Mouse (Mus musculus) cerebellum, postnatal 25 days (tissue): ENCODE measurements around the gene Duoxa2.

Source experiments
- DNase-seq, 2 experiments: peaks; one replicate each; pipeline ENCODE4 v3.0.0; 2021; ENCODE audit warnings: mixed read lengths in 2 of 2

Gene Duoxa2

DNA sequence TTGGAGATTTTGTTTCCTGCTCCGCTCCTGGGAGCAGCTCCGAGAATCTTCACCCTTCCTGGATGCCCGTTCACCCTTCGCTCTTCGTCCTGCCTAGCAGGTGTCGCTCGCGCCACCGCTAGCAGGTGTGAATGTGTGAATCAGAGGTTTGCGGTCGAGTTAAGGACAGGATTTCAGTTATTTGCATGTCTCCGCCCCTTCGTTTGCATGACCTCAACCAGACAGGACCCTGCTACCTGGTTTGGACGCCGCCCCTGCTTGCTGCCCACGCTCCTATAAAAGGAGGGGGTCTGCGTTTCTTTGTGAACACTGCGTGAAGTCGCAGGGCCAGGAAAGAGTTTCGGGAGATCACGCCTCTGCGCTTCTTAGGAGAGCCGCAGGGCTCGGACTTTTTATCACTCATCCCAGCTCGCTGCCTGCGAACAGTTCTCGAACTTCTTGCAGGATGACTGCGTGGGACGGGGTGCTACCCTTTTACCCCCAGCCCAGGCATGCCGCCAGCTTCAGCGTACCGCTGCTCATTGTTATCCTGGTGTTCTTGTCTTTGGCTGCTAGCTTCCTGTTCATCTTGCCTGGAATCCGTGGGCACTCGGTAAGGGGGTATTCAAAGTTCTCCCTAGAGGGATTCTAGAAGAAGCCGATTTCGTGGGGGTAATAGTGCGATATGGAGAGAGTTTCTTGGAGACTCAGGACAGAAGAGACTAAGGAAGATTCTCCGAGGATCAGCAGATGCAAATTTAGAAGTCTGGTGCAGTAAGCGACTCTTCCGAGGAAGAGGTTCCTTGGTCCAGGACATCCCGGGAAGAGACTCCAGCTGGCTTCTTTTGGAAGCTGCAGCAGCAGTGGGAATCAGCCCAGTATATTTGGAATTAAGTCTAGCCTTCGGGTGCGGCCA is at the start of gene Duoxa2:
TSS of gene Duoxa2 (plus strand) at position 305 of the 895 bp plus-strand sequence.
- DNase-seq = peak in 1 of 2 experiments; percentile 15

DNA sequence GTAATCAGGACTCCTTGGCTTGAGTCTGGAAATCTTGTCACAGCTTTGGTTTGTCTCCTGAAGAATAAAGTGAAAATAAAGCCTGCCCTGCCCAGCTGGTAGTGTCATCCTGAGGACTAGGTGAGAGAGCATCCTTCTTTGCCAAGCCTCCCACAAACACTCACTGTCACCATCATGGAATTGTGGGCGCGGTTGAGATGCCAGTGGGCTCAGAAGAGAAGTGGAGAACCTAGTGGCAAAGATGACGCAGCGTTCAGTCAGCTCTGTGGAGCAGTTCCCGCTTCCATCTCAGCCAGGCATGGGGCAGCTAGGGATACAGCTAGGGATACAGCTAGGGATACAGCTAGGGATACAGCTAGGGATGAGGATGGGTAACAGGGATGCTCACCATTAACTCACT is 42.7 kb upstream of the Duoxa2 start:
- no peak for DNase-seq

GRCm38 (mm10) chr2:122260729-122261128 is 38.0 kb upstream of the Duoxa2 start:
- no peak for DNase-seq

DNA sequence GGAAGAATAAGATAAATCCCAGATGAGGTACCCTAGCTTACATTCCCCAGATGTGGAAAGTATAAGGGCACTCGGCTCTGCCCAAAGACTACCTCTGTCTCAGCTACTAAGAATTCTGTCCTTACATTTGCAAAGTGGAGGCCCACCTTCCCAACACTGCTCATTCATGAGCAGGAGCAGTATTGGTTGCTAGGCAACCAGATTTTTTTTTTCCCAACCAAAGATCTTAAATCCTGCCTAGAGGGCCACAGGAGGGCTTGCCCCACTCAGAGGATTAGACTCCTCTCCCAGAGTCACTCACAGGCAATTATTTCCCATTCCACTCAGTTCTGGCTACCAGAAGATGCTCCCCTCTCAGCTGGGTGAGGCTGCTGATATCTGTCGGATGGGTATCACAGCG is 34.0 kb upstream of the Duoxa2 start:
- DNase-seq = no peak

DNA sequence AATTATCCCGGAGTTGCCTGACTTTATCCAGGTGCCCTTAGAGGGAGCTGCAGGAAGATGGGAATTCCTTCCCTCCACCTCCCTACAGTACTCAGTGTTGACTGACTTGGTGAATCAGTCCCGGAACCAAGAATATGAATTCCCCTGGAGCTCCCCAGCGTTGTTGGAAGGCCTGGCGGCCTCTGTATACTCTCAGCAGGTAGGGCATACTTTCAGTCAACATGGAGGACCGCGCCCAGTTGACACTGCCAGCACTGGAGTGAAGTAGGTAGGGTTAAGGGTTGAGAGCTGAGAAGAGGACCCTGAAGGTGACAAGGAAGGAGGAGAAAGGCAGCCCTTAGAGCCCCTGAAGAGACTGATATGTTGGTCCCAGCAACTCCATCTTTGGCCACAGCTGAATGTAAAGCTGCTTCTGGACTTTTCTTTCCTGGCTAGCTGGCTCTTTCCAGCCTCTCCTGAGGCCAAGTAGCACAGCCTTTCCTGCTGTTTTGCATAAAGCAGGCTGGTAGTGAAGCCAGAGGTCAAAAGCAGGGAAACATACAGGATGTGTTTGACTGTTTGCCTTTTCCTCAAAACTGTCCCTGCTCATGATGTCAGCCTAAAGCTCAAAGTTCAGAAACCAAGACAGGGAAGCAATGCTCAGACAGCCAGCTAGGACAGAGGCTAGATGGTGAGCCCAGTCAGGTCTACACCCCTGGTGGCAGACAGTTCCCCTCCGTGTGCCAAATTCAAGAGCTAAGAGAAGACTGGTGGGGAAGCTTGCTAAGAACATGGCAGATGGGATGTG is 32.1 kb upstream of the Duoxa2 start:
- no peak for DNase-seq

GRCm38 (mm10) chr2:122278769-122279168 is 19.9 kb upstream of the Duoxa2 start:
- DNase-seq = no peak

DNA sequence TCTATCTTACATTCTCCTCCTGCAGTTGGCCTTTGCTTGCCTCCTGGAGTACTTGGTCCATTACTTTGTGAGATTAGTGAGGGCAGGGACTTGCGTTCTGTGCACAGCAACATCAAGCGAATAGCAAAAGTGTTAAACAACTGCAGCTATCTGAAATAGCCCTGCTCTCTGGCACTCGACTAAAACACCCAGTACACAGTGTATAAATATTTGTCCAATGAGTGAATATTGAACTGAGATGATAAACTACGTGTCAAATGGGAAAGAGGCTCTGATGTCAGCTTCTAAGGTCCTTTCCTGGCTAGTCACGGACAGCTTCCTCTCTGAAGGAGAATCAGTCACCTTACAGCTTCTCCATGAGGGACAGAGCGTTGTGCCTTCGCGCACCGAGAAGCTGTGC is 14.6 kb upstream of the Duoxa2 start:
- no peak for DNase-seq

GRCm38 (mm10) chr2:122286137-122286536 is 12.6 kb upstream of the Duoxa2 start:
- DNase-seq = no peak

GRCm38 (mm10) chr2:122294916-122295315 is 3.8 kb upstream of the Duoxa2 start:
- no peak for DNase-seq

DNA sequence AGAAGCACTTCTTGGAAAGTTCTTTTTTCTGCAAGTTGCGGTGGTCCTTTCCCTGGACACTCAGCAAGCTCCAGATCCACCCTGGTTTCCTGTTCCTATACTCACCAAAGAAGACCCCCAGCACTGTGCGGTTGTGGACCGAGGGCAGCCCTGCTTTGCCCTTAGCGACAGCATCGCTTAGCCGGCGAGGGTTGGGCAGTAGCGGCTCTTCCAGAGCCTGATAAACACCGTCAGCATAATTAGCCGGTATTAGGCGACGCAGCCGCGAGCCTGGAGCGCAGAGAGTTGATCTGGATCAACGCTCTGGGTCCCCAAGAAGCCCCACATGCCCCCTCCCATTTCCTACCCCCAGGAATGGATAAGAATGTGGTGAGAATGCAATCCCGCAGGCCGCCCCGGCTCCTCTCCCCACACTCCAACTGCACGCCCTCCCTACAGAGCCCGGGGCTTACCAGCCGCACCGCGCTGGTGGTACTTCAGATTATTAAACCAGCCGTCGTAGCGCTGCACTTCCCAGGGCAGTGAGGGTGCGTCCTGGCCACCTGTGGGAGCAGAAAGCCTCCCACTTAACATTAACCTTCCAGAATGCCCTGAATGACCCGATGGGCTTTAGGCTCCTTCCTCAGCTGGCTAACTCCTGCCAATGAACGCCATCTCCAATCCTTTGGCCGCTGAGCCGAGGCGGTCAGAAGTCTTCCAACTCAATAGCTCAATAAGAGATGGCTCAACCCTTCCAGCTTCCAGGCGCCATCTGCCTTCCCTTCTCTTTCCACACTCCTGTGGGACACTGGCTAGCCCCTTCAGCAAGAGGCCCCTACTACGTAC is 1.2 kb upstream of the Duoxa2 start:
- no peak for DNase-seq

GRCm38 (mm10) chr2:122298096-122298499 is 602 bp upstream of the Duoxa2 start, which contains the start of gene Duox2:
Gene Duox2 (minus strand): TSS chr2:122298449.
- DNase-seq = no peak

GRCm38 (mm10) chr2:122299911-122300655 is 1.4 kb downstream of the Duoxa2 start:
- DNase-seq = no peak

GRCm38 (mm10) chr2:122300656-122301020 is 1.9 kb downstream of the Duoxa2 start:
- DNase-seq = no peak

GRCm38 (mm10) chr2:122301081-122301920 is 2.6 kb downstream of the Duoxa2 start:
- peak; percentile 57 to 68 for DNase-seq

GRCm38 (mm10) chr2:122301921-122302573 is 3.3 kb downstream of the Duoxa2 start:
- no peak for DNase-seq

- DNase-seq = peak; percentile 69 to 81
Measured at GRCm38 (mm10) chr2:122302574-122303241, 4.0 kb downstream of the Duoxa2 start.

DNA sequence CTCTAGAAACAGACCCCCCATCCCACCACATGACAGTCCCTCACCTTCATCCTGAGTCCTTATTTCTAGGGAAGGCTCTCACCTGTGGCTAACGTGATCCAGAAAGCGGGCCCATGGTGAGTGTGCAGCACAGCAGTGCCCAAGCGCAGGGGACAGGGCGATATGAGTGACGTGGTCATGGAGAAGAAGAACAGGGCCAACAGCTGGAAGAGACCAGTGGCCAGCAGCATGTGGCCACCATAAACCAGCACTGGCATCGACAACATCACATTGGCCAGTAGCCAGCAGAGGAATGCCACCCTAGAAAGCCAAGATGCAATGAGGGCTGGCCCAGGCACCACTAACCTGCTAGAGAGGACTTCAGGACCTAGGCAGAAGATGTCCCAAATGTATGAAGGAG is 5.8 kb downstream of the Duoxa2 start:
- DNase-seq = no peak

- DNase-seq = no peak
Measured at GRCm38 (mm10) chr2:122305097-122305892, 6.6 kb downstream of the Duoxa2 start.

DNA sequence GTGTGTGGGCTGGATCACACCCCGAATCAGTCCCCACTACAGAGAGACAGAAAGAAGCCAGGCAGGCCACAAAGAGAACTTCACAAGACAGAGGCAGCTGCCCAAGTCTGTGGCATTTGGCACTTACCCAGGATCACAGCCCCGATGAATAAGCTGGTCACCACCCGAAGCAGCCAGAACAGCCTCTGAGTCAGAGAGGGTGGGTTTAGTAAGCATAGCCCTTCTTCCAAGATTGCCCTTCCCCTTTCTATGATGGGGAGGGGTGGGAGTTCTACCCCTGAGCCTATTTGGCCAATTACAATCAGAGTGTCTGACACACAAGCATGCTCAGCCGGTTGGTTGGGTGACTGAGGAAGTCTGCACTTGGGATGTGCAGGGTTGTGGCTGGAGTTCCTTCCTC is 7.5 kb downstream of the Duoxa2 start:
- DNase-seq = peak in 1 of 2 experiments; percentile 24
